Mouse (Mus musculus) cerebellum, postnatal 4 days (tissue): ENCODE results near the gene Mrgprh.

Experiments
- DNase-seq, 2 experiments: peaks; one replicate each; pipeline ENCODE4 v3.0.0; 2022; ENCODE audit warnings: low spot score in 2 of 2, mixed read lengths in 1 of 2

The Mrgprh gene

GRCm38 (mm10) chr17:12875734-12876133 lies at the start of gene Mrgprh:
Gene Mrgprh, plus strand, starts transcription at chr17:12876034.
- DNase-seq, result no peak

- DNase-seq, result no peak
Measured at GRCm38 (mm10) chr17:12830351-12830750, 45.5 kb upstream of the Mrgprh start.

GRCm38 (mm10) chr17:12832231-12832630 lies 43.6 kb upstream of the Mrgprh start:
- DNase-seq, result no peak

- no peak for DNase-seq
Measured at GRCm38 (mm10) chr17:12832657-12833056, 43.2 kb upstream of the Mrgprh start.

- DNase-seq, result no peak
Measured at GRCm38 (mm10) chr17:12834317-12834716, 41.5 kb upstream of the Mrgprh start.

GRCm38 (mm10) chr17:12834826-12835225 lies 41.0 kb upstream of the Mrgprh start:
- DNase-seq, result no peak

- no peak for DNase-seq
Measured at GRCm38 (mm10) chr17:12835738-12836137, 40.1 kb upstream of the Mrgprh start.

GRCm38 (mm10) chr17:12839475-12840267 lies 36.2 kb upstream of the Mrgprh start:
- DNase-seq, result no peak

- no peak for DNase-seq
Measured at GRCm38 (mm10) chr17:12843826-12844225, 32.0 kb upstream of the Mrgprh start.

GRCm38 (mm10) chr17:12844540-12844939 lies 31.3 kb upstream of the Mrgprh start:
- DNase-seq, result no peak

GRCm38 (mm10) chr17:12845862-12846261 lies 30.0 kb upstream of the Mrgprh start:
- peak in 1 of 2 experiments; percentile 26 for DNase-seq

GRCm38 (mm10) chr17:12846474-12846873 lies 29.4 kb upstream of the Mrgprh start:
- peak in 1 of 2 experiments; percentile 35 for DNase-seq

- no peak for DNase-seq
Measured at GRCm38 (mm10) chr17:12847736-12848135, 28.1 kb upstream of the Mrgprh start.

- no peak for DNase-seq
Measured at GRCm38 (mm10) chr17:12849778-12850382, 26.0 kb upstream of the Mrgprh start.

- DNase-seq, result no peak
Measured at GRCm38 (mm10) chr17:12851689-12852088, 24.1 kb upstream of the Mrgprh start.

GRCm38 (mm10) chr17:12853821-12854220 lies 22.0 kb upstream of the Mrgprh start:
- DNase-seq, result no peak

GRCm38 (mm10) chr17:12854386-12854785 lies 21.4 kb upstream of the Mrgprh start:
- DNase-seq, result no peak

- DNase-seq, result no peak
Measured at GRCm38 (mm10) chr17:12857395-12857794, 18.4 kb upstream of the Mrgprh start.

GRCm38 (mm10) chr17:12858072-12858471 lies 17.8 kb upstream of the Mrgprh start:
- no peak for DNase-seq

- no peak for DNase-seq
Measured at GRCm38 (mm10) chr17:12859006-12859520, 16.8 kb upstream of the Mrgprh start.

GRCm38 (mm10) chr17:12864111-12864510 lies 11.7 kb upstream of the Mrgprh start:
- DNase-seq, result no peak

GRCm38 (mm10) chr17:12865407-12865806 lies 10.4 kb upstream of the Mrgprh start:
- DNase-seq, result no peak

GRCm38 (mm10) chr17:12866853-12867252 lies 9.0 kb upstream of the Mrgprh start:
- no peak for DNase-seq
